ENCODE assay signal across 22 mouse cellular contexts in the genomic region with DNA sequence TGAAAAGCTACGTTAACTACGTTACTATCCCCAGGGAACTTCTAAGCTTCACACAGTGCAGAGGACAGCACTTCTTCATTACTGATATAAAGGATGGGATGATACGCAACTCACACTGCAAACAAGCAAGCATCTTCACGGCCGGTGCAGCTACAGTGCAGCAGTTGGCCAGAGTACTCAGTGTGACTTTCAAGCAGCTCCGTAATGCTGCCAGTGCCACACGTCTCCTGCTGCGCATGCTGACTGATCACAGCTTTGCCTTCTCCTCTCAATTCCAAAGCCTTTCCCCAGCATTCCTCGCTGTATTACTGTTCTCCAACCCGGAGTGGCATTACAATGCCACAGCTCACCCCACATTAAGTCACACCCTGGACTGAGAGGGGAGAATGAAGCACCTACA. TPM values are rescaled to one million over a fixed set of nuclear protein-coding genes. Genes with fewer than 3 reads are reported as not detected.
DNase-seq lines count a peak whose midpoint lies in the region; ATAC-seq and TF ChIP-seq lines count a peak whose summit lies in the region.
"Had no signal": no experiment of that assay in that cellular context is flagged by ENCODE, and none has a peak within 500 bp of the region (broad histone marks: within the 10 kb centered on the region; RNA-seq: fewer than 3 reads in every experiment).

No protein-coding gene starts in this region.

- WGBS in liver, embryonic 14.5 days (ENCODE audit: insufficient replicate concordance): 84% methylated on average over 10 of the region's 10 CpGs
- WGBS in liver, embryonic 12.5 days (ENCODE audit: insufficient replicate concordance): 87% methylated on average over 10 of the region's 10 CpGs
- WGBS in small intestine, adult 2 months: 80% methylated on average over 10 of the region's 10 CpGs
- WGBS in hindbrain, embryonic 12.5 days: 91% methylated on average over 10 of the region's 10 CpGs
- 93% methylated on average over 10 of the region's 10 CpGs for WGBS in stomach, postnatal 0 days

- peaks cover 3% of the 10 kb centered on the region; the same call in 1 of the 2 replicates for H3K36me3 ChIP-seq in liver, embryonic 14.5 days (replicated peaks; ENCODE audit: control insufficient read depth, insufficient read depth, low read depth)
- peaks cover 45% of the 10 kb centered on the region for H3K36me3 ChIP-seq in liver, embryonic 12.5 days
- peaks cover 27% of the 10 kb centered on the region for H3K36me3 ChIP-seq in small intestine, adult 2 months (ENCODE audit: control insufficient read depth, insufficient read depth, low read length)
- peaks cover 46% of the 10 kb centered on the region for H3K36me3 ChIP-seq in hindbrain, embryonic 12.5 days
- peaks cover 6% of the 10 kb centered on the region for H3K36me3 ChIP-seq in stomach, postnatal 0 days (ENCODE audit: control insufficient read depth, insufficient read depth, low read length)

- H3K4me1 ChIP-seq in liver, embryonic 14.5 days (replicated peaks; ENCODE audit: control insufficient read depth in 2 of 2, insufficient read depth in 2 of 2, low read length in 1 of 2): peaks cover 1 to 3% of the 10 kb centered on the region in 2 experiments; a peak in 2 of 4 replicates
- H3K4me1 ChIP-seq in liver, embryonic 12.5 days: peaks cover 7% of the 10 kb centered on the region
- peaks cover 7% of the 10 kb centered on the region for H3K4me1 ChIP-seq in small intestine, adult 2 months (ENCODE audit: control insufficient read depth, insufficient read depth, insufficient read length, low read length)
- H3K4me1 ChIP-seq in hindbrain, embryonic 12.5 days: peaks cover 4% of the 10 kb centered on the region
- H3K4me1 ChIP-seq in stomach, postnatal 0 days (replicated peaks; ENCODE audit: control insufficient read depth, insufficient read depth): no peaks in the 10 kb centered on the region

- 0 out of 2 replicates have a peak, but pooled peaks have one; percentile 6 for ATAC-seq in liver, embryonic 14.5 days (ENCODE audit: insufficient read depth)
- ATAC-seq in liver, embryonic 12.5 days: no peak
- peak; percentile 7 for ATAC-seq in CD4-positive, CD25-positive, alpha-beta regulatory T cell, adult 4 months
- peak; percentile 40 for ATAC-seq in erythroblast, adult 5-6 weeks (replicated peaks; ENCODE audit: low FRiP score, poor library complexity, severe bottlenecking)
- ATAC-seq in hindbrain, embryonic 12.5 days (ENCODE audit: low FRiP score): no peak
- ATAC-seq in stomach, postnatal 0 days (ENCODE audit: low FRiP score, low TSS enrichment): no peak
- ATAC-seq: forebrain, postnatal 0 days had no signal

- no peak for TF ChIP-seq EP300 in liver, embryonic 14.5 days (IDR thresholded peaks at IDR 0.05; ENCODE audit: low read depth)
- no peak for TF ChIP-seq EP300 in stomach, postnatal 0 days (optimal IDR thresholded peaks at IDR 0.05)

- H3K27me3 ChIP-seq in liver, embryonic 14.5 days (ENCODE audit: control insufficient read depth, insufficient read depth, low read length): no peaks in the 10 kb centered on the region
- H3K27me3 ChIP-seq in liver, embryonic 12.5 days (replicated peaks): no peaks in the 10 kb centered on the region
- no peaks in the 10 kb centered on the region for H3K27me3 ChIP-seq in small intestine, adult 2 months (ENCODE audit: control insufficient read depth, insufficient read depth, low read length)
- no peaks in the 10 kb centered on the region for H3K27me3 ChIP-seq in hindbrain, embryonic 12.5 days
- H3K27me3 ChIP-seq in stomach, postnatal 0 days (ENCODE audit: control insufficient read depth, insufficient read depth, low read length): no peaks in the 10 kb centered on the region

- no peak overlapping the region for H3K9ac ChIP-seq in liver, embryonic 14.5 days (replicated peaks)
- no peak overlapping the region for H3K9ac ChIP-seq in liver, embryonic 12.5 days
- H3K9ac ChIP-seq in hindbrain, embryonic 12.5 days: no peak overlapping the region
- H3K9ac ChIP-seq in stomach, postnatal 0 days (ENCODE audit: low read length): no peak overlapping the region
- H3K9ac ChIP-seq: forebrain, postnatal 0 days had no signal

- TF ChIP-seq CTCF in liver, embryonic 14.5 days (IDR thresholded peaks at IDR 0.05; ENCODE audit: low read depth): no peak
- TF ChIP-seq CTCF in small intestine, adult 2 months (IDR thresholded peaks at IDR 0.05; ENCODE audit: extremely low read depth, insufficient read length, insufficient replicate concordance, low read depth, low read length): no peak
- TF ChIP-seq CTCF in stomach, postnatal 0 days (IDR thresholded peaks at IDR 0.05; ENCODE audit: low read depth): no peak

- no peaks in the 10 kb centered on the region for H3K9me3 ChIP-seq in liver, embryonic 14.5 days (ENCODE audit: control insufficient read depth, low read length)
- no peaks in the 10 kb centered on the region for H3K9me3 ChIP-seq in liver, embryonic 12.5 days (replicated peaks)
- H3K9me3 ChIP-seq in hindbrain, embryonic 12.5 days (replicated peaks): no peaks in the 10 kb centered on the region
- no peaks in the 10 kb centered on the region for H3K9me3 ChIP-seq in stomach, postnatal 0 days (ENCODE audit: control insufficient read depth, low read length)
- H3K9me3 ChIP-seq: forebrain, embryonic 10.5 days; midbrain, embryonic 10.5 days had no signal

- no peak overlapping the region for H3K27ac ChIP-seq in liver, embryonic 14.5 days
- no peak overlapping the region for H3K27ac ChIP-seq in liver, embryonic 12.5 days
- H3K27ac ChIP-seq in small intestine, adult 2 months (ENCODE audit: insufficient read depth, low read depth, low read length): peak overlapping the region; percentile 58
- no peak overlapping the region for H3K27ac ChIP-seq in hindbrain, embryonic 12.5 days
- no peak overlapping the region for H3K27ac ChIP-seq in stomach, postnatal 0 days (replicated peaks)
- H3K27ac ChIP-seq: forebrain, embryonic 10.5 days; midbrain, embryonic 10.5 days had no signal

- no peak for DNase-seq in liver, embryonic 14.5 days (ENCODE audit: low read depth in 3 of 3, low spot score in 3 of 3)
- DNase-seq in stomach, postnatal 0 days (ENCODE audit: low spot score): no peak
- DNase-seq: adrenal gland, postnatal 14 days; cerebellum, adult 11-12 months; cerebellum, postnatal 14 days; embryo, embryonic 11 days; forebrain, postnatal 0 days; gastrocnemius, postnatal 36 days; kidney, postnatal 36 days; layer of hippocampus, adult 9-11 months; lung, postnatal 14 days; retina, postnatal 1 day; thymus, adult 18-20 months had no signal

- no peak overlapping the region for H3K4me2 ChIP-seq in liver, embryonic 14.5 days (ENCODE audit: low read depth)
- no peak overlapping the region for H3K4me2 ChIP-seq in liver, embryonic 12.5 days
- H3K4me2 ChIP-seq in hindbrain, embryonic 12.5 days (replicated peaks): no peak overlapping the region
- H3K4me2 ChIP-seq in stomach, postnatal 0 days (replicated peaks; ENCODE audit: low read depth): no peak overlapping the region

- H3K4me3 ChIP-seq in liver, embryonic 14.5 days (ENCODE audit: insufficient read depth in 1 of 2, low read depth in 2 of 2, low read length in 2 of 2): no peak overlapping the region
- H3K4me3 ChIP-seq in liver, embryonic 12.5 days: no peak overlapping the region
- H3K4me3 ChIP-seq in small intestine, adult 2 months (ENCODE audit: low read depth, low read length): 0 out of 2 replicates have a peak overlapping the region, but pooled peaks have one; percentile 1
- H3K4me3 ChIP-seq in hindbrain, embryonic 12.5 days: no peak overlapping the region
- H3K4me3 ChIP-seq in stomach, postnatal 0 days (ENCODE audit: low read depth, low read length): no peak overlapping the region
- H3K4me3 ChIP-seq: forebrain, embryonic 10.5 days; midbrain, embryonic 10.5 days had no signal

- TF ChIP-seq POLR2A in small intestine, adult 2 months (IDR thresholded peaks at IDR 0.05; ENCODE audit: low read depth, low read length): no peak

RNA-seq across cellular contexts. Expression of a gene that starts 6.3 kb away (rescaled TPM):
- 4.5 and 7.5 TPM in 2 replicates for polyA plus RNA-seq in liver, embryonic 14.5 days (2012; rRNA removed)
- 23.0 and 24.0 TPM in 2 replicates for polyA plus RNA-seq in liver, embryonic 14.5 days (2014; fragmentation: Nextera tagmentation; extraction: Ambion mirVana)
- polyA plus RNA-seq in liver, embryonic 12.5 days (2016; fragmentation: Nextera tagmentation; extraction: Ambion mirVana): 22.9 and 23.5 TPM in 2 replicates
- polyA plus RNA-seq in CD4-positive, CD25-positive, alpha-beta regulatory T cell, adult 4 months (2017; shearing (Covaris generic)): 100 to 1,000 TPM; 192 to 219 TPM
- 15.0 and 25.5 TPM in 2 replicates for total RNA-seq in erythroblast, adult 5-6 weeks (2015; ENCODE audit: low replicate concordance)
- total RNA-seq in erythroblast, adult 5-6 weeks (2017; ENCODE audit: low replicate concordance): 30.3 and 37.2 TPM in 2 replicates
- polyA plus RNA-seq in small intestine, adult 2 months (2012; rRNA removed): 2.1 and 3.8 TPM in 2 replicates
- 51.7 and 58.3 TPM in 2 replicates for polyA plus RNA-seq in hindbrain, embryonic 12.5 days (2016; fragmentation: Nextera tagmentation; extraction: Ambion mirVana)
- polyA plus RNA-seq in stomach, postnatal 0 days (2015; fragmentation: Nextera tagmentation; extraction: Ambion mirVana): 26.3 and 29.0 TPM in 2 replicates

RNA-seq across cellular contexts. Expression of a gene that starts 24.7 kb away (rescaled TPM):
- polyA plus RNA-seq in liver, embryonic 14.5 days (2012; rRNA removed): 7.9 and 14.0 TPM in 2 replicates
- polyA plus RNA-seq in liver, embryonic 14.5 days (2014; fragmentation: Nextera tagmentation; extraction: Ambion mirVana): 33.4 and 35.8 TPM in 2 replicates
- 57.4 and 59.2 TPM in 2 replicates for polyA plus RNA-seq in liver, embryonic 12.5 days (2016; fragmentation: Nextera tagmentation; extraction: Ambion mirVana)
- polyA plus RNA-seq in CD4-positive, CD25-positive, alpha-beta regulatory T cell, adult 4 months (2017; shearing (Covaris generic)): 100 to 1,000 TPM in 1 of 2 experiments, 10 to 100 TPM in 1; 97.2 to 108 TPM
- total RNA-seq in erythroblast, adult 5-6 weeks (2015; ENCODE audit: low replicate concordance): 11.3 and 13.8 TPM in 2 replicates
- 30.8 and 38.8 TPM in 2 replicates for total RNA-seq in erythroblast, adult 5-6 weeks (2017; ENCODE audit: low replicate concordance)
- 0.42 and 2.0 TPM in 2 replicates for polyA plus RNA-seq in small intestine, adult 2 months (2012; rRNA removed)
- polyA plus RNA-seq in hindbrain, embryonic 12.5 days (2016; fragmentation: Nextera tagmentation; extraction: Ambion mirVana): 63.8 and 72.3 TPM in 2 replicates
- 37.9 and 41.8 TPM in 2 replicates for polyA plus RNA-seq in stomach, postnatal 0 days (2015; fragmentation: Nextera tagmentation; extraction: Ambion mirVana)

RNA-seq across cellular contexts. Expression of a gene that starts 44.8 kb away (rescaled TPM):
- polyA plus RNA-seq in liver, embryonic 14.5 days (2012; rRNA removed): 0.08 and 0.09 TPM in 2 replicates
- 0.09 and 0.13 TPM in 2 replicates for polyA plus RNA-seq in liver, embryonic 14.5 days (2014; fragmentation: Nextera tagmentation; extraction: Ambion mirVana)
- polyA plus RNA-seq in liver, embryonic 12.5 days (2016; fragmentation: Nextera tagmentation; extraction: Ambion mirVana): 0.20 and 0.25 TPM in 2 replicates
- under 1 TPM in 1 of 2 experiments, not detected in 1; 0.32 TPM for polyA plus RNA-seq in CD4-positive, CD25-positive, alpha-beta regulatory T cell, adult 4 months (2017; shearing (Covaris generic))
- total RNA-seq in erythroblast, adult 5-6 weeks (2015; ENCODE audit: low replicate concordance): 1.7 and 5.9 TPM in 2 replicates
- total RNA-seq in erythroblast, adult 5-6 weeks (2017; ENCODE audit: low replicate concordance): 0.68 and 0.70 TPM in 2 replicates
- 0.03 and 0.04 TPM in 2 replicates for polyA plus RNA-seq in small intestine, adult 2 months (2012; rRNA removed)
- polyA plus RNA-seq in hindbrain, embryonic 12.5 days (2016; fragmentation: Nextera tagmentation; extraction: Ambion mirVana): not detected in 2 replicates
- polyA plus RNA-seq in stomach, postnatal 0 days (2015; fragmentation: Nextera tagmentation; extraction: Ambion mirVana): not detected in 2 replicates
- total RNA-seq: forebrain, postnatal 0 days; gastrocnemius, postnatal 36 days had no signal
- polyA plus RNA-seq: forebrain, embryonic 10.5 days; limb, embryonic 11.5 days; midbrain, embryonic 10.5 days; stomach, embryonic 14.5 days had no signal

Comparison
In these comparisons a context has a peak if more than half of its experiments do, and no peak if none do; other contexts are left out.
1. ATAC-seq: peak in liver, embryonic 14.5 days (single experiment), CD4-positive, CD25-positive, alpha-beta regulatory T cell, adult 4 months (single experiment) and erythroblast, adult 5-6 weeks (single experiment); none in liver, embryonic 12.5 days (single experiment), hindbrain, embryonic 12.5 days (single experiment) and stomach, postnatal 0 days (single experiment).